Mouse (Mus musculus) CH12.LX (cell line): Measurements from ENCODE around the gene Sept1. TPM values are rescaled to one million over a fixed set of nuclear protein-coding genes. Genes with fewer than 3 reads are reported as not detected.

Experiments
- DNase-seq: peaks from one replicate; pipeline ENCODE4 v3.0.0-alpha.2; 2013; ENCODE audit errors: extremely low read depth
- H3K27ac ChIP-seq: 2 replicates; pipeline ENCODE4 v1.5.1; 2012; ENCODE audit warnings: low read depth, mild to moderate bottlenecking, control low read depth, moderate library complexity; ENCODE audit not compliant: insufficient read depth
- H3K27me3 ChIP-seq: replicated peaks from 2 replicates; pipeline ENCODE3; 2012; ENCODE audit warnings: inconsistent platforms
- H3K36me3 ChIP-seq, 2 experiments: replicated peaks in 1 of 2; 2 replicates each; pipeline versions ENCODE3 to v1.6.1; 2012; ENCODE audit warnings: inconsistent platforms in 1 of 2, low read length in 1 of 2, mild to moderate bottlenecking in 1 of 2, mixed read lengths in 1 of 2, moderate library complexity in 1 of 2; ENCODE audit not compliant: control insufficient read depth in 1 of 2, insufficient read depth in 1 of 2
- H3K4me1 ChIP-seq, 2 experiments: 2 replicates each; pipeline ENCODE4 v1.6.1; 2012; ENCODE audit warnings: inconsistent platforms in 1 of 2, moderate library complexity in 1 of 2; ENCODE audit not compliant: insufficient read depth in 2 of 2, control insufficient read depth in 1 of 2
- H3K4me2 ChIP-seq: 2 replicates; pipeline ENCODE4 v1.6.1; 2012; ENCODE audit warnings: low read depth, mild to moderate bottlenecking, control low read depth; ENCODE audit not compliant: poor library complexity, insufficient read depth, severe bottlenecking
- H3K4me3 ChIP-seq, 3 experiments: fragments of 150-350 bp in 1 of 3; sonication (generic) in 1 of 3; replicated peaks in 1 of 3; 2 replicates each; pipeline versions ENCODE3 to v1.5.1; 2011 to 2012; ENCODE audit warnings: low read depth in 2 of 3, low read length in 2 of 3, mild to moderate bottlenecking in 2 of 3, moderate library complexity in 2 of 3, control low read depth in 1 of 3, improper control_type of control experiment in 1 of 3, inconsistent platforms in 1 of 3, mixed read lengths in 1 of 3; ENCODE audit not compliant: poor library complexity in 1 of 3
- H3K79me2 ChIP-seq: replicated peaks from 2 replicates; pipeline ENCODE4 v1.6.1; 2012; ENCODE audit warnings: mild to moderate bottlenecking, moderate library complexity; ENCODE audit not compliant: control insufficient read depth, poor library complexity, insufficient read depth, severe bottlenecking; ENCODE audit errors: extremely low read depth
- H3K9ac ChIP-seq: 2 replicates; pipeline ENCODE4 v1.6.1; 2012; ENCODE audit warnings: low read depth, mild to moderate bottlenecking, control low read depth, moderate library complexity; ENCODE audit not compliant: insufficient read depth
- H3K9me3 ChIP-seq: replicated peaks from 2 replicates; pipeline ENCODE3; 2012; ENCODE audit warnings: low read length, inconsistent platforms, mixed read lengths
- CHD1 ChIP-seq: IDR thresholded peaks from 2 replicates; pipeline ENCODE4 v1.6.1; 2012; ENCODE audit warnings: low read depth, low read length, improper control_type of control experiment, inconsistent platforms
- CTCF ChIP-seq, 2 experiments: IDR thresholded peaks in 1 of 2; conservative IDR thresholded peaks in 1 of 2; 2 replicates each; pipeline ENCODE4 v1.5.1; 2011 to 2012; ENCODE audit warnings: low read depth in 2 of 2, low read length in 2 of 2, improper control_type of control experiment in 1 of 2, inconsistent platforms in 1 of 2, mild to moderate bottlenecking in 1 of 2, moderate library complexity in 1 of 2
- EP300 ChIP-seq: IDR thresholded peaks from 2 replicates; pipeline ENCODE4 v1.6.1; 2011; ENCODE audit warnings: low read length, improper control_type of control experiment
- HCFC1 ChIP-seq: IDR thresholded peaks from 2 replicates; pipeline ENCODE4 v1.6.1; 2012; ENCODE audit warnings: low read depth, mild to moderate bottlenecking, inconsistent platforms, low read length, improper control_type of control experiment
- IRF4 ChIP-seq: IDR thresholded peaks from 2 replicates; pipeline ENCODE4 v1.6.1; 2014; ENCODE audit warnings: low read depth, mild to moderate bottlenecking, inconsistent platforms, low read length, improper control_type of control experiment
- JUN ChIP-seq: IDR thresholded peaks from 2 replicates; pipeline ENCODE4 v1.6.1; 2011; ENCODE audit warnings: low read depth, mild to moderate bottlenecking, low read length, improper control_type of control experiment, moderate library complexity; ENCODE audit not compliant: insufficient read depth
- MAX ChIP-seq: IDR thresholded peaks from 2 replicates; pipeline ENCODE4 v1.6.1; 2011; ENCODE audit warnings: low read length, improper control_type of control experiment
- MAZ ChIP-seq: IDR thresholded peaks from 2 replicates; pipeline ENCODE4 v1.6.1; 2012; ENCODE audit warnings: low read depth, mild to moderate bottlenecking, inconsistent platforms, low read length, improper control_type of control experiment, moderate library complexity
- MEF2A ChIP-seq: IDR thresholded peaks from 2 replicates; pipeline ENCODE4 v1.6.1; 2014; ENCODE audit warnings: low read depth, mild to moderate bottlenecking, inconsistent platforms, low read length, improper control_type of control experiment, borderline replicate concordance
- MXI1 ChIP-seq: IDR thresholded peaks from 2 replicates; pipeline ENCODE4 v1.6.1; 2011; ENCODE audit warnings: mild to moderate bottlenecking, low read depth, low read length, improper control_type of control experiment
- MYC ChIP-seq: IDR thresholded peaks from 2 replicates; pipeline ENCODE4 v1.6.1; 2011; ENCODE audit warnings: low read depth, mild to moderate bottlenecking, improper control_type of control experiment, low read length
- NRF1 ChIP-seq: IDR thresholded peaks from 2 replicates; pipeline ENCODE4 v1.6.1; 2014; ENCODE audit warnings: low read depth, mild to moderate bottlenecking, inconsistent platforms, low read length, improper control_type of control experiment, moderate library complexity
- POLR2A ChIP-seq: IDR thresholded peaks from 2 replicates; pipeline ENCODE4 v1.6.1; 2011; ENCODE audit warnings: low read depth, mild to moderate bottlenecking, improper control_type of control experiment, low read length
- POLR2AphosphoS2 ChIP-seq: IDR thresholded peaks from 2 replicates; pipeline ENCODE4 v1.6.1; 2011; ENCODE audit warnings: low read depth, low read length, improper control_type of control experiment
- RAD21 ChIP-seq: IDR thresholded peaks from 2 replicates; pipeline ENCODE4 v1.6.1; 2011; ENCODE audit warnings: low read depth, mild to moderate bottlenecking, low read length, improper control_type of control experiment, moderate library complexity
- RCOR1 ChIP-seq: conservative IDR thresholded peaks from 2 replicates; pipeline ENCODE4 v1.6.1; 2012; ENCODE audit warnings: low read depth, mild to moderate bottlenecking, inconsistent platforms, low read length, improper control_type of control experiment
- TBP ChIP-seq: conservative IDR thresholded peaks from 2 replicates; pipeline ENCODE4 v1.6.1; 2011; ENCODE audit warnings: low read depth, low read length, improper control_type of control experiment
- TCF12 ChIP-seq: IDR thresholded peaks from 2 replicates; pipeline ENCODE4 v1.6.1; 2014; ENCODE audit warnings: low read depth, mild to moderate bottlenecking, inconsistent platforms, low read length, improper control_type of control experiment
- UBTF ChIP-seq: IDR thresholded peaks from 2 replicates; pipeline ENCODE4 v1.6.1; 2012; ENCODE audit warnings: low read depth, mild to moderate bottlenecking, inconsistent platforms, low read length, improper control_type of control experiment, moderate library complexity
- USF1 ChIP-seq: IDR thresholded peaks from 2 replicates; pipeline ENCODE4 v1.6.1; 2014; ENCODE audit warnings: low read depth, mild to moderate bottlenecking, inconsistent platforms, low read length, improper control_type of control experiment
- USF2 ChIP-seq: conservative IDR thresholded peaks from 2 replicates; pipeline ENCODE4 v1.6.1; 2011; ENCODE audit warnings: low read depth, low read length, improper control_type of control experiment
- ZC3H11A ChIP-seq: IDR thresholded peaks from 2 replicates; pipeline ENCODE4 v1.6.1; 2012; ENCODE audit warnings: low read depth, mild to moderate bottlenecking, inconsistent platforms, low read length, improper control_type of control experiment
- ZMIZ1 ChIP-seq: IDR thresholded peaks from 2 replicates; pipeline ENCODE4 v1.6.1; 2012; ENCODE audit warnings: low read depth, mild to moderate bottlenecking, inconsistent platforms, low read length, improper control_type of control experiment
- ZNF384 ChIP-seq: IDR thresholded peaks from 2 replicates; pipeline ENCODE4 v1.6.1; 2012; ENCODE audit warnings: low read depth, low read length, improper control_type of control experiment, inconsistent platforms
- dilution Hi-C: fragments of 300-500 bp; cut with MboI; formaldehyde crosslinking; loops from 2 replicates; pipeline ENCODE4 v1.14.3; 2020; ENCODE audit warnings: low sequenced_read_pairs; ENCODE audit not compliant: extremely low pct_unique_long_range_greater_than_20kb, extremely low pct_ligation_motif_present
- in situ Hi-C: fragments of 300-500 bp; cut with MboI; formaldehyde crosslinking; loops from 3 replicates; pipeline ENCODE4 v1.14.3; 2019; ENCODE audit warnings: low sequenced_read_pairs, low pct_ligation_motif_present, low pct_unique_long_range_greater_than_20kb, mixed read lengths
- polyA plus RNA-seq: library from polyadenylated mRNA; unstranded; fragments of >175 nt; gene quantifications from 2 replicates; pipeline ENCODE4 v1.2.1, GENCODE M21; 2012; ENCODE audit warnings: low read depth; ENCODE audit not compliant: insufficient read length
- total RNA-seq, 2 experiments: library from RNA; depleted of rRNA; stranded (reverse); fragments of 300-350 nt in 1 of 2; fragments of >200 nt in 1 of 2; gene quantifications; 2 replicates each; pipeline ENCODE4 v1.2.3; 2012 to 2014

Gene Sept1
- total and polyA plus RNA-seq, 3 experiments, result 42.7 to 171 (median 92.3) TPM

DNA sequence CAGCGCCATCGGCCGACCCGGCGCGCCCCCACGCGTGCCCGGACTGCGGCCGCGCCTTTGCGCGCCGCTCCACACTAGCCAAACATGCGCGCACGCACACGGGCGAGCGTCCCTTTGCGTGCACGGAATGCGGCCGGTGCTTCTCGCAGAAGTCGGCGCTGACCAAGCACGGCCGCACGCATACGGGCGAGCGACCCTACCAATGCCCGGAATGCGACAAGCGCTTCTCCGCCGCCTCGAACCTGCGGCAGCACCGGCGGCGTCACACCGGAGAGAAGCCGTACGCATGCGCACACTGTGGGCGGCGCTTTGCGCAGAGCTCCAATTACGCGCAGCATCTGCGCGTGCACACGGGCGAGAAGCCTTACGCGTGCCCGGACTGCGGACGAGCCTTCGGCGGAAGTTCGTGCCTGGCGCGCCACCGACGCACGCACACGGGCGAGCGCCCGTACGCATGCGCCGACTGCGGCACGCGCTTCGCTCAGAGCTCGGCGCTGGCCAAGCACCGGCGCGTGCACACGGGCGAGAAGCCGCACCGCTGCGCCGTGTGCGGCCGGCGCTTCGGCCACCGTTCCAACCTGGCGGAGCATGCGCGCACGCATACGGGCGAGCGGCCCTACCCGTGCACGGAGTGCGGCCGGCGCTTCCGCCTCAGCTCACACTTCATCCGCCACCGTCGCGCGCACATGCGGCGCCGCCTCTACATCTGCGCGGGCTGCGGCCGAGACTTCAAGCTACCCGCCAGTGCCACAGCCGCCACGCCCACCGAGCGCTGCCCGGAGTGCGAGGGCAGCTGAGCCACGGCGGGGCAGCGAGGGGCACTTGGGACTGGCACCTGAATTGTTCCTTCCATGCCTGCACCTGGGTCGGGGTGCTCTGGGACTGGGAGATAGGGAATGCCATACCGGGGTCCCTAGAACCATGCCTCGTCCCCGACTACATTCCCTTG is 21.2 kb upstream of the Sept1 start (continued):
- TF ChIP-seq POLR2AphosphoS2 (peak; percentile 88), TCF12 (peak; percentile 70; the same call in 1 of the 2 replicates), RAD21 (no peak), TBP (no peak), ZNF384 (no peak), MXI1 (peak; percentile 92; the same call in 1 of the 2 replicates), EP300 (no peak), MYC (peak; percentile 56; the same call in 1 of the 2 replicates), MAX (peak; percentile 93), IRF4 (0 out of 2 replicates have a peak, but pooled peaks have one; percentile 18), ZMIZ1 (peak; percentile 22; the same call in 1 of the 2 replicates), USF1 (no peak), USF2 (no peak), HCFC1 (peak; percentile 59), MEF2A (peak; percentile 60), CHD1 (no peak), POLR2A (peak; percentile 77), RCOR1 (no peak), UBTF (peak; percentile 77), CTCF (conservative IDR thresholded peaks at IDR 0.05 in 1 of 2, IDR thresholded peaks at IDR 0.05 in 1 of 2; ENCODE audit: low read depth in 2 of 2, low read length in 2 of 2) (no peak), JUN (no peak)
- TF ChIP-seq, all 38 proteins: peak for 17

DNA sequence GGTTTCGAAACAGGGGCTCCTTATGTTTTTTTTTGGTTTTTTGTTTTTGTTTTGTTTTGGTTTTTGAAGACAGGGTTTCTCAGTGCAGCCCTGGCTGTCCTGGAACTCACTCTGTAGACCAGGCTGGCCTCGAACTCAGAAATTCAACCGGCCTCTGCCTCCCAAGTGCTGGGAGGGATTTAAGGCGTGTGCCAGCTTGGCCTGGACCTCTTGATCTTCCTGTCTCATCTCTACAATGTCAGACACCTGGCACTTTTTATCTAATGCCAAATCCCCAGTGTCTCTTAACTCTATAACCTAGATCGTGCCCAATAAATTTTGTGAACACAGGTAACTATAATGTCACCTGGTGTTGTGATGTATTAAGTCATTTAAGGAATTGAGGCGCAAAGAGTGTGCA is 20.4 kb upstream of the Sept1 start:
- peak overlapping the region in 2 of 3 experiments; percentile 54 to 63 for H3K4me3 ChIP-seq
- peak overlapping the region; percentile 52; the same call in 1 of the 2 replicates for H3K27ac ChIP-seq
- dilution Hi-C loops (no loop called here), in situ Hi-C loops (no loop called here)
- peaks cover 8 to 58% of the 10 kb centered on the region in 2 experiments; a peak in 2 of 4 replicates for H3K4me1 ChIP-seq
- H3K27me3 ChIP-seq, result no peaks in the 10 kb centered on the region
- TF ChIP-seq IRF4 (no peak), MAX (no peak), POLR2A (no peak), EP300 (no peak), UBTF (no peak), MAZ (no peak), ZC3H11A (no peak), HCFC1 (no peak), USF2 (no peak), RAD21 (no peak), NRF1 (no peak), CTCF (conservative IDR thresholded peaks at IDR 0.05 in 1 of 2, IDR thresholded peaks at IDR 0.05 in 1 of 2; ENCODE audit: low read depth in 2 of 2, low read length in 2 of 2) (no peak), TCF12 (no peak)
- peaks cover 30 to 62% of the 10 kb centered on the region in 2 experiments for H3K36me3 ChIP-seq
- no peaks in the 10 kb centered on the region for H3K79me2 ChIP-seq
- H3K9me3 ChIP-seq, result no peaks in the 10 kb centered on the region
- H3K4me2 ChIP-seq, result peak overlapping the region; percentile 17; the same call in 1 of the 2 replicates
- DNase-seq, result no peak
- peak overlapping the region; percentile 10; the same call in 1 of the 2 replicates for H3K9ac ChIP-seq
